Mouse (Mus musculus) thymus, postnatal 36 days (tissue): ENCODE measurements around the gene Grpr.

Source experiments
- DNase-seq, 2 experiments: peaks; one replicate each; pipeline ENCODE4 v3.0.0; 2022; ENCODE audit warnings: mixed read lengths in 2 of 2

Grpr gene

DNA sequence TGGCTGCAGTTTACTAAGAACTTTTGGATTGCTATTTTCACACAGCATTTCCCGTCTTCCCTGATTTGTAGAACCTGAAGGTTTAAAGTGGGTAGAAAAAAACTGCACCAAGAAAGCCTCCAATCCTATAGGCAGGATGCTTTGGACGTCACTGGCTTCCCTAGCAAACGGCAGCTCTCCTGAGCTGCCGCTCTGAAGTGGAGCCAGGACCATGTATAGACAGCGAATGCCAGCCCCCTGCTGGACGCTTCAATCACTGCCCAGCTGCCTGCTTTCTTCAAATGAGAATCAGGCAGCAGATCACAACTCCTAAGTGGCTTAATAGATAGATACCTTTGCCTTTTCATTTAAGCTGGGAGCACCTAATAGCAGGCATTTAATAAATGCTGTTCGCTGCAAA is at the start of gene Grpr:
Gene Grpr, minus strand, starts transcription at position 12 of the 400 bp plus-strand sequence.
- peak; percentile 11 to 30 for DNase-seq

DNA sequence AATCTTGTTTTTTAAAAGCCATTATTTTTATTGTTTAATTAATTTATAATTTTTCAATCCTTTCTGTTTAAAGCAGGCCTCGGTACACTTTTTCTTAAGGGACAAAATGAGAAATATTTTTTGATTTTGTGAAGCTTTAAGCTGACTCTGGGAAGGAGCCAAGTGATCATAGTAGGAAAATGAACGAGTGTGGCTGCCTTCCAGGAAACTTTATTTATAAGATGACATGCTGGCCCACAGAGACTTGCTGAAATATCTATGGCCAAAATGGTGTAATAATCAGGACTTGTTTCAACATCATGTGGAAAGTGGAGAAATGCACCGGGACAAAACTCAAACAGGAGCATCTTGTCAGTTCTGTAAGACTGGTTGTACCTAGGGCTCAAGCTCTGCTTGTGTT is 11.0 kb upstream of the Grpr start:
- no peak for DNase-seq

DNA sequence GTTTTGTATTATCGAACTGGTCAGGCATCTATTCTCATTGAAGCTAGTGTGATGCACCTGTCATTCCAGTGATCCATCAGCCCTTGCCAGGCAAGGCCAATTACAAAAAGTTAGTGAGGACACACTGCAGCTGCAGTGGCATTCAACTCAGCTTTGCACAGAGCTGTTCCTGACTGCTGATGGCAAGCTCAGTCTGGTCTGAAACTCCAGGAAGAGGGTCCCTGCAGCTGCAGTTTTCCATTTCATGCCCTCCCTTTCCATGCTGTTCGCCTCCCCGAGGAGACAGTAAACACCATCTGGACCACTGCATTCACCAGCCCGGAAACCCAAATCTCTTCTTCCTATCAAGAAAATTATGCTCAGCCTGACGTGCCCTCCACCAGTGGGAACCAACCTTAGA is 2.4 kb downstream of the Grpr start:
- no peak for DNase-seq

DNA sequence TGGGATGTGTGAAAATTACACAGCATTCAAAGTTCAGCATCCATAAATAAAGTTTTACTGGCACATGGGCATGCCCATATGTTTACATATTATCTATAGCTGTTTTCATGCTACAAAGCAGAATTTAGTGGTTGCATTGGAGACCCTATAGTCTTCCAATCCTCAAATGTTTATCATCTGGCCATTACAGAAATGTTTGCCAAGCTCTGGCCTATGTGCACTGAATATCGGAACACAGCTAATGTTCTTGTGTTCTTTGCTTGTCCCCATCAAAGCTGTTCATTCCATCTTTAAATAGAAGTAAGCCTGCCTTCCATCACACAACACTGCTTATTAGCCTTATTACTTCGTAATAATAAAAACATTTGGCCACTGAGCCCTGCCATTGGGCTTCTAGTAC is 16.6 kb downstream of the Grpr start:
- no peak for DNase-seq

DNA sequence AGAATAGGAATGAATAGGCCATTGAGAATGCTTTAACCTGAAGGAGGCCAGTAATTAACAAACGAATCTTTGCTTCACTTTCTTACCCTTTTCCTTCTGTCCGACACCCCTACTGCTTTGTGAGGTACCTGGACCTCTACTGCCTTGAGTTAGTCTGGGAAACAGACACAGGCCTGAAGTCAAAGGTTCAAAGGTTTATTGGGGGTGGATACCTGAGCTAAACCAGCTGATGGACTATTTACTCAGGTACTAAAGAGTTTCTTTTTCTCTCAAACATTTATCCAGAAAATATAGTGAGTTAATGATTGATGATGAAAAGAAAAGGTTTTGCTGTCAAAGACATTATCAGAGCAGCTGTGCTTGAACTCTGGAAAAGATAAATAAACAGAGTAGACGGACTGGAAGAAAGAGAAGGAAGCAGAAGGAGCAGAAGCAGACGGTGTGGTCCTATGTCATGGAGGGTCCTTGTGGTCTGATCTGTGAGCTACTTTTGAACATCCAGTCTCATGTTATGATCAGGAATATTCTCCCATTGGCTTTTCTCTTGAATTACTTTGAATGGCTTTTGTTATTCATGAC is 30.4 kb downstream of the Grpr start:
- no peak for DNase-seq

DNA sequence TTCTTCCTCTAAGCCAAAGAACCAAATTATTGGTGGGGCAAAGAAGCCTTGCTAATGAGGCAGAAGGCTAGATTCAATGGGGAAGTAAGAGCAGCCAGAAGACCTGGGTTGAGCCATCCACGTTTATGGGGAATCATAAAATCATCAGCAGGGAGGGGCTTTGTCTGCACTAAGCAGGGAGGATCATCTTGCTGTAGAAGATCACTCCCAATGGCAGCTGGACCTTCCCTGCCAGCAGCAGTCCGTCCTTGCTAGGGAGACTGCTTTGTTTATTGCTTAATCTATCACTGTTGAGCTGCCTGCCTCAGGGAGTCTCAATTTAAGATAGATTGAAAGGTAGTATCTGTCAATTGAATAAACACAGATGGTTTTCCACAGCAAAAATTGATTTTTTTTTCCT is 37.7 kb downstream of the Grpr start:
- DNase-seq, result no peak

DNA sequence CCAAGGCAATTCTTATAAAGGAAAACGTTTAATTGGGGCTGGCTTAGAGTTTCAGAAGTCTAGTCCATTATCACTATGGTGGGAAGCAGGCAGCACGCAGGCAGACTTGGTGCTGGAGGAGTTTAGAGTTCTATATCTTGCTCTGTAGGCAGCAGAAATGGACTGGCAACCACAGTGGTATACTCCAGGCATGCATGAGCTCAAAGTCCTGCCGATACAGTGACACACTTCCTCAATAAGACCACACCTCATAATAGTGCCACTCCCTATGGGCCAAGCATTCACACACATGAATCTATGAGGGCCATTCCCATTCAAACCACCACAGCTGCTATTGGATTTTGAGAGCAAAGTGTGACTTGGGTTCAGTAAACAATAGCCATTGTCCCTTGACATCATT is 47.4 kb downstream of the Grpr start:
- DNase-seq, result no peak
